Mouse (Mus musculus) liver, postnatal 0 days (tissue): ENCODE measurements at regions not wholly inside any gene's neighbourhood (a gene's known extent, or its start where the extent isn't known, plus 50 kb on each side); places are given as distances from the start of the nearest gene placed in this dataset.

Experiments
- CTCF ChIP-seq: sonication (generic); IDR thresholded peaks from 2 replicates; pipeline ENCODE4 v1.5.1; 2016; ENCODE audit warnings: antibody characterized with exemption, low read depth
- EP300 ChIP-seq: IDR thresholded peaks from 2 replicates; pipeline ENCODE4 v1.6.1; 2016; ENCODE audit warnings: antibody characterized with exemption, low read depth, mild to moderate bottlenecking

DNA sequence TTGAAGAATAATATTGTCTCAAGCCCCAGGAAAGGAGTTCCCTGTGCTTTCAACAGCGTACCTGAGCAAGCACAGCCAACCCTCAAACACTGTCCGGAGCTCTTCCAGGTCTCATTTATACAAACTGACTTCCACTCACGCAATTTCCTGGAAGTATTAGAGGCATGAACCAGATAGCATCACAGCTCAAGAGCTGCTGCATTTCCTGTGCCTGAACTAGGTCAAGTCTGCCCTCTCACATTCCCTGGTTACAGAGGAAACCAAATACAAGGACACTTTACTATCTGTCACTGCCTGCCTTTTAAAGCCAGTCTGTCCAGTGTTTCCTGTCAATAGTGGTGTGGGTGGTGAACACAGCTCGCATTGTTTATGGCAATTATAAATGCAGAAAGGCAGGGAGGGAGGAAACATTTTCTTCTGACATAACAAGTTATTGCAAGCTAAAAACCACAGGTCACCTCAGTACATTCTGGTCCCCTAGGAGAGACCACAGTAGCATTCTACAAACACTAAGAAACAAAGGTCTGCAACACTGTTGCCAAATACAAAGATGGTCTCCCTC is 120.3 kb upstream of the Intu start:
- TF ChIP-seq CTCF (no peak), EP300 (no peak)
